In the genomic region with DNA sequence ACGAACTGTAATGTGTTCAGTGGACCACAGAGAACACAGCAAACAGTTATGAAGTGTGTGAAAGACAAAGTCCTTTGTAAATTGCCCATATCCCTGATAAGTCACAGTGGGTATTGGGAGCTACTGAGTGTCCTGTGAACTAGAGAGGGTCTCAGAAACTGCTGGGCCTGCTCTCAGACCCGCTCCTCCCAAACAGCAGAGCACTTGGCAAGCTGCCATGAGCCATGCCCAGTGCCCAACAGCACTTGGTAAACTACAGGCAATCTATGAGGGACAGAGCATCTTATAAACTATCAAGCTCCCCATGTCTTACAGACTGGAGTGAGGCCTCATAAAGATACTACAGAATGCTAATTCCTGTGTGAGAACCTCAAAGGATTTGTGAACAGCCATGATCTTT, we compare ENCODE assay signal across 1 mouse cellular context.
TF ChIP-seq lines count a peak whose summit lies in the region.

No protein-coding gene starts in this region.

TF ChIP-seq in MEL, 35 proteins besides CTCF, POLR2A, EP300 and RAD21 (continued from another document):
- TF ChIP-seq NELFE (IDR thresholded peaks at IDR 0.05; ENCODE audit: low read depth, low read length) (no peak), ZKSCAN1 (IDR thresholded peaks at IDR 0.05; ENCODE audit: low read depth, low read length) (no peak), GATA1 (IDR thresholded peaks at IDR 0.05; ENCODE audit: low read depth, low read length) (no peak), MAFK (IDR thresholded peaks at IDR 0.05; ENCODE audit: borderline replicate concordance, low read depth, low read length) (no peak), ZNF384 (IDR thresholded peaks at IDR 0.05; ENCODE audit: low read depth, low read length) (no peak), ETS1 (IDR thresholded peaks at IDR 0.05; ENCODE audit: low read depth, low read length) (no peak), SMC3 (IDR thresholded peaks at IDR 0.05; ENCODE audit: low read depth, low read length) (no peak), NRF1 (IDR thresholded peaks at IDR 0.05; ENCODE audit: insufficient read depth, low read depth, low read length, poor library complexity, severe bottlenecking) (no peak), JUND (IDR thresholded peaks at IDR 0.05; ENCODE audit: low read depth, low read length) (no peak), KAT2A (conservative IDR thresholded peaks at IDR 0.05; ENCODE audit: low read depth, low read length) (no peak), CHD1 (IDR thresholded peaks at IDR 0.05; ENCODE audit: low read depth, low read length) (no peak), RCOR1 (IDR thresholded peaks at IDR 0.05; ENCODE audit: low read depth, low read length) (no peak), UBTF (IDR thresholded peaks at IDR 0.05; ENCODE audit: borderline replicate concordance, insufficient read depth, low read depth, low read length) (no peak), MYB (IDR thresholded peaks at IDR 0.05; ENCODE audit: low read depth, low read length) (no peak), MEF2A (IDR thresholded peaks at IDR 0.05; ENCODE audit: extremely low read depth, insufficient replicate concordance, low read depth, low read length, poor library complexity, severe bottlenecking) (no peak), MAX (IDR thresholded peaks at IDR 0.05; ENCODE audit: low read length) (no peak)
